13 mouse cellular contexts compared by ENCODE assay signal in genomic region chr16:50607776-50608562, GRCm38 (mm10). TPM values are rescaled to one million over a fixed set of nuclear protein-coding genes. Genes with fewer than 3 reads are reported as not detected.
A peak's percentile ranks its signal among the peaks of the same experiment; 100 is the strongest.
DNase-seq lines count a peak whose midpoint lies in the region.
"Had no signal": no experiment of that assay in that cellular context is flagged by ENCODE, and none has a peak within 500 bp of the region (broad histone marks: within the 10 kb centered on the region; RNA-seq: fewer than 3 reads in every experiment).

No protein-coding gene starts in this region.

- DNase-seq in embryo, embryonic 10.5 days (ENCODE audit: low spot score) = peak; percentile 18
- no peak for DNase-seq in embryo, embryonic 11 days
- peak; percentile 26 for DNase-seq in right cerebral cortex, adult 18-20 months
- no peak for DNase-seq in right cerebral cortex, postnatal 25 days
- DNase-seq in layer of hippocampus, postnatal 10 days (ENCODE audit: low spot score in 2 of 2) = peak; percentile 20 to 33
- DNase-seq in right cerebral cortex, postnatal 14 days = peak; percentile 5
- DNase-seq in urinary bladder, adult 18-20 months (ENCODE audit: low spot score in 2 of 2) = no peak
- DNase-seq in ovary, postnatal 36 days (ENCODE audit: low spot score) = no peak
- DNase-seq: cerebellum, adult 9-10 months; lung, adult 18-20 months; spleen, adult 18-20 months; thymus, postnatal 36 days had no signal

RNA-seq across cellular contexts. Expression of gene Ccdc54, which starts 17.0 kb away (rescaled TPM):
- total RNA-seq in layer of hippocampus, postnatal 10 days (2021) = not detected
- total RNA-seq: gastrocnemius, postnatal 4 days had no signal

Comparison
In these comparisons a context has a peak if more than half of its experiments do, and no peak if none do; other contexts are left out.
1. DNase-seq: peak in embryo, embryonic 10.5 days (single experiment), right cerebral cortex, adult 18-20 months (single experiment), layer of hippocampus, postnatal 10 days (2 of 2) and right cerebral cortex, postnatal 14 days (single experiment); none in embryo, embryonic 11 days (single experiment), right cerebral cortex, postnatal 25 days (single experiment), urinary bladder, adult 18-20 months (0 of 2) and ovary, postnatal 36 days (single experiment).